Mouse (Mus musculus) granulocyte monocyte progenitor cell, adult 5-6 weeks (primary cell): ENCODE data around the gene Kctd15. TPM values are rescaled to one million over a fixed set of nuclear protein-coding genes. Genes with fewer than 3 reads are reported as not detected.

Source experiments
- ATAC-seq: replicated peaks from 2 replicates; pipeline ENCODE4 v1.8.0; 2016; ENCODE audit warnings: mild to moderate bottlenecking, moderate TSS enrichment, inconsistent platforms; ENCODE audit not compliant: poor library complexity, severe bottlenecking
- total RNA-seq, 2 experiments: library from RNA; stranded (forward) in 1 of 2; stranded (reverse) in 1 of 2; fragments of 200-712, 200-1000 nt in 1 of 2; fragments of >200 nt in 1 of 2; fragmentation: Nextera tagmentation in 1 of 2; gene quantifications; 2 replicates each; pipeline ENCODE4 v1.2.3; 2014 to 2017

Kctd15 gene
- total RNA-seq (2014; fragmentation: Nextera tagmentation) (0.85 TPM in 1 of 2 replicates, not detected in the other), total RNA-seq (2017) (not detected in 2 replicates)

DNA sequence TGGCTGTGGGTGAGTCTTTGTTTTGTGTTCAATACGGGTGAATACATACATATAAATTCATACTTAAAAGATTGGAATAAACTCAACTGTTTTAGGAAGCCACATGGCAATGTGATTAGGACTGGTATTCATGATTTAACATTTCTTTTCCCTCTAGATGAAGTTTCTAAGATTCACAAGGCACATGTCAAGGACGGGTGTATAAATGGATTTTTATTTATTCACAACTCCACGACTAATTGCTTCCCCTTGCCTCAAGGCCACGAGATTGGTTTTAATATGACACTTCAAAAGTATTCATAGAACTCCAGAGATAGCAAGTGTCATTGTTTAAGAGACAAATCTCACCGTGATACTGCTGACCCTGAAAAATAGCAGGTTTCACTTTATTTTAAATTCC is at the start of gene Kctd15:
TSS of gene Kctd15 (minus strand) at position 101 of the 400 bp plus-strand sequence.
- no peak for ATAC-seq

GRCm38 (mm10) chr7:34704401-34704800 is 47.9 kb upstream of the Kctd15 start:
- ATAC-seq, result no peak

GRCm38 (mm10) chr7:34703437-34703836 is 46.9 kb upstream of the Kctd15 start:
- no peak for ATAC-seq

DNA sequence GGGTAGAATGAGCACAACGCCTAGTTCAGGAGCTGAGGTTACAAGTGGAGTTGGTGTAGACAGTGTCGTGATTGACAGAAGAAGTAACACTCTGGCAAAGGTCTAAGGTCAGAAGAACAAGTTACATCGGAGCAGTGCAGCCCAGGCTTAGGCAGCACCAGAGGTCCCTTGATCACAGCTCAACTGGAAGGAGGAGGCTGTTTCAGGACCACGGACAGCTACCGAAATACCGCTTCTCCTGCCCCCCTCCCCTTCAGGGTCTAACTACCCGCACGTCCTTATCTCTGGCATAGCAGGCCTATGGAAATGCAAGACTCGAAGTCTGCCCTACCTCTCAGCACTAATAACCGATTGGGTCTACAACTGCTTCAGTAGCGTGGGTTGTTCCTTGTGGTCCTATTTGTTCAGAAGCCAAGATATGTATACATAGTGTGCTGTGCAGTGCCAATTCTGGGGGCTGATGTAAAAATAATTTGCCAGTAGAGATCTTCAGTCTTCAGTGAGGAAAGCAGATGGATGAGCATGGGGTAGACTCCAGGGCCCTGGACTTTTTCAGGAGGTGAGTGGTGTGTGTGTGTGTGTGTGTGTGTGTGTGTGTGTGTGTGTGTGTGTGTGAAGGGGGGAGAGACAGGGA is 46.3 kb upstream of the Kctd15 start:
- no peak for ATAC-seq

GRCm38 (mm10) chr7:34699888-34700287 is 43.4 kb upstream of the Kctd15 start:
- ATAC-seq, result no peak

DNA sequence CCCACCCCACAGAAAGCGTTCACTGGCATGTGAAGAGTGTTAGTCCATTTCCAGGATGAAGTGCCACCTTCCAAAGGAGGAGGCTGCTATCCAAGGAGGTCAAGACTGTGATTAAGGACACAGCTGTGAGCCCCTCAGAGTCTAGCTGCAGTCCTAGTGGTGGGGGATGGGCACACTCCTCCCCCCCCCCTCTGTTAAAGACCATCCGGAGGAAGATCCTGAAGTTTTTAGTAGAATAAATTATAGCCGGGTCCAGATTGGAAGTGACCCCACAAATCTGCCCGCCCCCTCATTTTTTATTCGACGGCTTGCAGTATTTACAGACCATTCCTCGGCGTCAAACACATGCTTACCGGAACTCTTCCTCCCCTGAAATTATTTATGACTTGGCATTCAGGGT is 41.7 kb upstream of the Kctd15 start:
- no peak for ATAC-seq

- ATAC-seq, result no peak
Observed at GRCm38 (mm10) chr7:34696086-34696485, 39.6 kb upstream of the Kctd15 start.

DNA sequence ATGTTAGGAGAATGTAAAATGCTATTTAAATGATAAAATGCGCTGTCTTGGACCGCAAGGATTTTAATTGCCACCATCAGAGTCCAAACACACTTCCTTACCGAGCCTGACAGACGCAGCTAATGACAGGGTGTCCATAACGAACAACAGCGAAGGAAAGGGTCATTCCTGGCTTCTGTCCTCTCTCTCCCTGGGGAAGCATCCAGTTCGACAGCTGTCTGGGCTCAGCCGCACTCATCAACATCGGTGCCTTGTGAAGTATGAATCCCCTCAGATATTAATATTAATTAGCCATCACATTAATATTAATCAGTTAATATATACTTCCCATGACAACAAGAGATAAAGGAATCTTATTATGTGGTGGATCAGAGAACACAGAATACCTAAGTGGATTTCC is 38.4 kb upstream of the Kctd15 start:
- ATAC-seq, result no peak

DNA sequence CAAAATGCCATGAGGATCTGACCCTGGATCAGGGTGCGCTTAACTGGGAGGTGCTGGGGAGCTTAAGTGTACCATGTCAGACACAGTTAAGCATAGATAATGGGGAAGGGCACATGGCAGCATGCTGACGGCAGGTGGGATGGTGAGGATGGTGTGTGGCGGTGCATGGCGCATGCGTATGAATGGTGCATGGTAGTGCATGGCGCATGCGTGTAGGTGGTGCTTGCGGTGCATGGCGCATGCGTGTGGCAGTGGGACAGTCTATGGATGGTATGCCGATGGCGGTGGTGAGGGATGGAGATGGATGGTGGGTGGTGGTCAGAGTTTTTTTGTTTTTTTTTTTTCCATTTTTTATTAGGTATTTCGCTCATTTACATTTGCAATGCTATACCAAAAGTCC is 37.4 kb upstream of the Kctd15 start:
- no peak for ATAC-seq

DNA sequence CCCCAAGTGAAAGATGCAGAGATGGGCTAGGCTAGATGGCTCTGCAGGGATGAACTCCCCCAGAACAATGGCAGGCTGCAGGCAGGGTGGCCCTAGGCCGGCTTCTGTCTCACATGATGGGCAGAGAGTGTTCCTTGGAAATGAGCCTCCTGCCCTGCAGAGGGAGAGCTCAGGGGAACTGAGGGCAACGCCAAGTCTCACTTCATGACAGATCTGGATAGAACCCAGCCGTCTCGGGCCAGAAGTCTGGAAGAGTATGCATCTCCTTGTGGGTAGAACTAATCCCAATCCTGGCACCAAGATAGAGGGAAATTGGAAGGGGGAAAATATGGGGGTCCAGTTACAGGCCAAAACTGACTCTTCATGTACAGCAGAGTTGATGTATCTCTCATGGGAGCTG is 36.5 kb upstream of the Kctd15 start:
- ATAC-seq, result no peak

DNA sequence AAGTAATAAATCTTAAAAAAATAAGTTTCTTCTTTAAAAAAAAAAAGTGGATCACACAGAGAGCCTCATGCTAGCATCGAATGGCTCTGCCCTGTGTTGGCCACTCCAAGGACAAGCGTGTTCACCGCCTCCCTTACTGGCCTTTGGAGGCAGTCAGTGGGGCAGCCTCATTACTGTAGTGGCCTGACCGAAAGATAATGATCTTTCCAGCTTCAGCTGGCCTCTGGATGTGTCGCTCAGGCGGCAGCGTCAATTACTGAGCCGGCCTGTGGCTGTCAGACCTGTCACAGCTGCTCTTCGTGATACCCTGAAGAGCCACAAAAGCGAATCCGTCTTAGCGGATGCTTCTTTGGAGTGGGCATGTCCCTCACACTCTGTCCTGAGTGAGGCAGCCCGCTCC is 33.6 kb upstream of the Kctd15 start:
- no peak for ATAC-seq

DNA sequence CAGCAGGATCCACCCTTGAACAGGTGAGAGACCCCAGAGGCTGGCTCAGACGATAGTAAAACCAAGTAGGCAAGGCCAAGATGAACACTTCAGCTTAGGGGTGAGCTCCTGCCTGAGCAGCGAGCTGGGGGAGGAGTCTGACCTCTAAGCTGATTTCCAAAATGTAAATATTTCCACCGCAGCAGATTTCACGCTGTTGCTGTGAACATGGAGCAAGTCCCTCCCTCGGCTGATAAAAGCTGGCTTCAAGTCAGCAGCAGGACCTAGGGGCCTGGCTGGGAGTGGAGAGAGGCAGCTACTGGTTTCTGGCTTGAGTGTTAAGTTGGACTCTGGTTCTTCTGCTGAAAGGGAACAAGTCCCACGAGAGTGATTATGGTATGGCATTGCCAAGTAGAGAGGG is 32.5 kb upstream of the Kctd15 start:
- no peak for ATAC-seq

- no peak for ATAC-seq
Observed at GRCm38 (mm10) chr7:34685801-34686200, 29.3 kb upstream of the Kctd15 start.

- no peak for ATAC-seq
Observed at GRCm38 (mm10) chr7:34685176-34685575, 28.6 kb upstream of the Kctd15 start.

DNA sequence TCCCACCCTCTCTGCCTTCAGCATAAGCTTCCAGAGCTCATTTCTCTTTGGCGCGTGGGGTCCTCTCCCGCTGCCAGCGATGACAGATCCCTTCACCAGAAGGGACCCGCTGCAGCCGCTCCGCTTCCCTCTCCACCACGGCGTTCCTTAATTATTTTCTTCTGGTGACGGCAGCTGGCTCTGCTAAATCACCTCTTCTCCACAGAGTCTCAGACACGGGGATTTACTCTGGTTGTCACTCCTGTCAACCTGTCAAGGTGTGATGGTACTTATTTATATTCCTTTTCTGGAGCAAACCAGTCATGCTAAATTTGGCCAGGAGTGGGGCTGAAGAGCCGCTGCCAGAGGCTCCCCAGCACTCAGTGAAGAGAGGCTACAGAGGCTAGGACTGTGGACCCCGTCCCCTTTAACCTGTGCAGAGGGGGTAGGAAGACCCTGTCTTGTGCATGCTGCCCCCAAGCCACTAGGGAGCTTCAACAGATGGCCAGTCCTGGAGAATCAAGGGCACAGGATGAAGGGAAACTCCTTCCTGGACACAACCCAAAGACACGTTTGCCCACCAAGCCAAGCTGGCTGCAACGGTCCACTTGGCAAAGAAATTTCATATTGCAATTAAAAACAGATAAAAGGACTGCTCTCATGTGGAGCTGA is 24.4 kb upstream of the Kctd15 start:
- ATAC-seq, result no peak

DNA sequence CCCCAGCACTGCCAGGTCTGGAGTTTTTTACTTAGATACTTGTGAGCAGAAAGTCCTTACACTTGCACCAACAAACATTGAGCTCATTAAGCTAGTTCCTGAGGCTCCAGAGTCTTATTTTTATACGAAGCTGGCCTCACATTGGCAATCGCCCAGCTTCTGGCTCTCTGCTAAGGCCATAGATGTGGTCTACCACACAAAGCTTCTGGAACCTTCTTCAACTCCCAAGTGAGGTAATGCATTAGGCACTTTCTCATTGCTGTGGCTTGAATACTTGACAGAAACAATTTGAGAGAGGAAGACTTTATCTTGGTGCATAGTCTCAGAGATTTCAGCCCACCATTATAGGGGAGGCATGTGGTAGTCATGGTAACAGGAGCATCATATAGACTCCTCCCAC is 23.4 kb upstream of the Kctd15 start:
- no peak for ATAC-seq

GRCm38 (mm10) chr7:34675831-34676514 is 19.4 kb upstream of the Kctd15 start:
- peak; percentile 61 for ATAC-seq

- no peak for ATAC-seq
Observed at GRCm38 (mm10) chr7:34675120-34675790, 18.7 kb upstream of the Kctd15 start.

DNA sequence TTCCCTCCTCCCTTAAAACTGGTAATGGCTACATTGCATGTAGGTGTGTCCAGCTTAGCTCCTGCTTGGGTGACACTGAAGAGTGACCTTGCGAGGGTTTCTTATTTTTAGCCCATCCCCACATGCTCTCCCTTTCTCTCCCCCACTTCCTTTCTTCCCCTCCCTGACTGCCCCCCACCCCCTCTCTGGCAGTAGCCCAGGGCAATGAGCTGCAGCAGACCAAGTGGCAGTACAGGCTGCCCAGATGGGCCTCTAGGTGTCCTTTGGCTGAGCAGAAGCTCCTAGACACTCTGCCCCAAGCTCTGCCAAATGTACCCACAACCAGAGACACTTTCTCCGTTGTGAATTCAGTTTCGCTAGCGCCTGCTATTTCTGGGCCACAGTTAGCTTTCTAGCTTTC is 16.4 kb upstream of the Kctd15 start:
- no peak for ATAC-seq

- ATAC-seq, result peak; percentile 95
Observed at GRCm38 (mm10) chr7:34671911-34672310, 15.4 kb upstream of the Kctd15 start.

DNA sequence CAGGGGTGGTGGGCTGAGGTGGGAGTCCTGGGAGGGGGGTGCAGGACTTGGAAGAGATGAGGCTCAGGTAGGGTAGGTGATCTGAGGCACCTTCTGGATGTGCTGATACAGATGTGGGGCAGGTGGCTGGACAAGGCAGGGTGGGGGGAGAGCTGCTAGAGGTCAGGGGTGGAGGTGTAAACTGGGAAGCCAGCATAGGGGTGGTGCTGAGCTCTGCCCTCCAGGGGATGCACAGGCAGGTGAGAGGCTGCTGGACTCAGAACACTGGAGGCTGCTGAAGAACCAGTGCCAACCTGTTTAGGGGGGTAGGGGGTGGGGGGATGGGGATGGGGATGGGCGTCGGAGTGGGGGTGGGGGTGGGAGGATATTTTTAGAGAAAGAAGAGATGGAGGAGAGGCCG is 14.2 kb upstream of the Kctd15 start:
- ATAC-seq, result no peak
